Mouse (Mus musculus): ENCODE data around the gene Cyp2d26. TPM values are rescaled to one million over a fixed set of nuclear protein-coding genes. Genes with fewer than 3 reads are reported as not detected.

Gene Cyp2d26
- polyA plus RNA-seq, 1 experiment, result 0.03 TPM

DNA sequence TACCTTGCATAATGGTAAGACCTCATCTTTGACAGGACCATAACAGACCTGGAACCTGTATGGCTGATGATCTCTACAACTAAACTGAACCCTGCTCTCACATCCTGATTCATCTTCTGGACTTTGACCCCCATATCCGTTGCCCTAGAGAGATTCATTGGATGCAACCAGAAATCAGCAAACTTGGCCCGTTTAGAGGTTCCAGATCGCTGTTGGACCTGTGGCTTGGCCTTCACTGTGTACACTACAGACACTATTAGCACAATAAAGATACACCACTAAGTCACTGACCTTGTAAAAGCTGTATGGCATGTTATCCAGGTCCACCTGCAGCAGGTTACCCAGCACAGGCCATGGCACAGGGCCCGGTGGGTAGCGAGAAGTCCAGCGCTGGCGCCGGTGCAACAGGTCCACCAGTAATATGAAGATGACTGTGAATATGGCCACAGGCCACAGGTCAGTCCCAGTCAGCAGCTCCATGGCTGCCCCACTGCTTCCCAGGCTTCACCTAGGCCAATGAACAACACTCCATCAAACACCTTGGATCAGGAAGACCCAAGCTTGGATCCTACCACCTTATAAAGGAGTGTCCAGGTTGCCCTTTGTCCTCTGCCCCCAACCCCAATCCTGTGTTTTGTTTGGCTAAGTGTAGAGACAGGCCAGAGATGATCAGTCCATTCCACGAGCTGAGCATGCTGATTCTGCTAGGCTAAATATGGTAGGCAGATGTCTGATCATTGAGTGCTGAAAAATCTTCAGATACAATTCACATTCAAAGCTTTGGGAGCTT, 30.3 kb downstream of the Cyp2d26 start, which contains the start of gene Cyp2d40:
Gene Cyp2d40 (minus strand): TSS at position 553 of the 790 bp plus-strand sequence.
- DNase-seq (ENCODE audit: low spot score), result no peak

DNA sequence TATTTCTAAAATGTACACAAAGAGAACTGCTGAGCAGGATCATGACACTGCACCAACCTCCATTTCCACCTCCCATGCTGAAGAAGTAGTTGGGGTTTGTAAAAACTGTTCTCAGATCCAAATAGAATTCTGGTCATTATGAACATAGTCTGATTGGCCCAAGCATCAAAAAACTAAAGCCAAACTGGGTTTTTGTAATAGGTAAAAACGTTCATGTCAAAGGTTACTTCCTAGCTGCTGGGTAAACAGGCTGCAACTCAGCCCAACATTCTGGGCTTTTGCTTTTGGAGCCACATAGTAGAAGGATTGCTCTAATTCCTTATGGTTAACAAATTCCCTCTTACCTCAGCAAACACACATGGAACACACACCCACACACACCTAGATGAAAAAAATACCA, 46.0 kb downstream of the Cyp2d26 start:
- DNase-seq (ENCODE audit: low spot score), result no peak

DNA sequence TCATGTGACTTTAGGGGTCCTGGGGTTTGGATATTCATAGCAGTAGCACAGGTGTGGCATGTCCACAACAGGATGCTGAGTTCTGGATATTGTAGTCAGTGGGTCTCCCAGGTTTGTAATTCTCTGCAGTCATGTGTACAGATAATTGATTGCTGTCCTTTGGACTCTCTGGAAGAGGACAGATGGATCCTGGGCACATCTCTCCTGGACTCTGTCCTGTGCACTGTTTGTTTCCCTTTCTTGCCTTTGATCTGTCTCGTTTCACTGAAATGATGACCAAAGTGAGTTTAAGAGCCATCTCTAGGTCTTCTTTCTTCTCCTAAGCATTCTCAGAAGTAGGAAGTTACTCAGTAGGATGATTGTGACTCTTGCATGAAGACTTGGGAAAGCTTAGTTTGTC, 46.6 kb downstream of the Cyp2d26 start:
- no peak for DNase-seq (ENCODE audit: low spot score)

Other genes with a start within 250 kb of the Cyp2d26 start
- gene Cyp2d12, start 239.2 kb downstream of the Cyp2d26 start, polyA plus RNA-seq (2012; rRNA removed), result 0.28 and 0.72 TPM in 2 replicates
- gene Cyp2d34, start 173.3 kb downstream of the Cyp2d26 start, polyA plus RNA-seq (2012; rRNA removed), result not detected in 2 replicates
- not detected in 2 replicates for gene Cyp2d40, start 30.1 kb downstream of the Cyp2d26 start, polyA plus RNA-seq (2012; rRNA removed)
- gene Tcf20, start 193.6 kb upstream of the Cyp2d26 start, polyA plus RNA-seq (2012; rRNA removed), result 15.0 and 21.0 TPM in 2 replicates
- 4.6 and 5.0 TPM in 2 replicates for gene Nfam1, start 239.0 kb upstream of the Cyp2d26 start, polyA plus RNA-seq (2012; rRNA removed)